In genomic region chr12:5955564-5955963, GRCm38 (mm10) we compare ENCODE assay signal across 12 mouse cellular contexts.
"Had no signal": no experiment of that assay in that cellular context is flagged by ENCODE, and none has a peak within 500 bp of the region (broad histone marks: within the 10 kb centered on the region; RNA-seq: fewer than 3 reads in every experiment).

No protein-coding gene starts in this region.

- H3K36me3 ChIP-seq: limb, embryonic 12.5 days; liver, embryonic 13.5 days; midbrain, embryonic 13.5 days had no signal

- H3K9ac ChIP-seq: limb, embryonic 12.5 days; liver, embryonic 13.5 days; midbrain, embryonic 13.5 days had no signal

- H3K4me1 ChIP-seq: limb, embryonic 12.5 days; liver, embryonic 13.5 days; midbrain, embryonic 13.5 days had no signal

- H3K27ac ChIP-seq: limb, embryonic 12.5 days; liver, embryonic 13.5 days; midbrain, embryonic 13.5 days; stomach, postnatal 0 days had no signal

- H3K9me3 ChIP-seq: limb, embryonic 12.5 days; liver, embryonic 13.5 days; midbrain, embryonic 13.5 days had no signal

- H3K4me3 ChIP-seq: limb, embryonic 12.5 days; liver, embryonic 13.5 days; midbrain, embryonic 13.5 days had no signal

- H3K27me3 ChIP-seq: limb, embryonic 12.5 days; liver, embryonic 13.5 days; midbrain, embryonic 13.5 days had no signal

- H3K4me2 ChIP-seq: limb, embryonic 12.5 days; liver, embryonic 13.5 days; midbrain, embryonic 13.5 days had no signal

- ATAC-seq: inflammation-experienced regulatory T-cells, adult 6 months; intestine, postnatal 0 days; midbrain, embryonic 13.5 days had no signal

- DNase-seq: layer of hippocampus, adult 9-11 months; liver; liver, embryonic 13.5 days; lung, adult 18-20 months; lung, postnatal 36 days; right cerebral cortex, adult 18-20 months; right cerebral cortex, postnatal 25 days had no signal
